Mouse (Mus musculus) left cerebral cortex, postnatal 36 days (tissue): ENCODE measurements around the gene Sprr2e. TPM values are rescaled to one million over a fixed set of nuclear protein-coding genes. Genes with fewer than 3 reads are reported as not detected.

Source experiments
- DNase-seq, 2 experiments: peaks; one replicate each; pipeline ENCODE4 v3.0.0; 2021 to 2022; ENCODE audit warnings: low spot score in 2 of 2, mixed read lengths in 1 of 2
- intact Hi-C: fragments of 180-260 bp; cut with DNase I; formaldehyde crosslinking; loops from one replicate; pipeline ENCODE4 v1.15.1; 2025
- total RNA-seq, 2 experiments: library from RNA; stranded (reverse); gene quantifications; 2 replicates each; pipeline ENCODE4 v1.2.3; 2021

Sprr2e gene
- not detected for total RNA-seq

DNA sequence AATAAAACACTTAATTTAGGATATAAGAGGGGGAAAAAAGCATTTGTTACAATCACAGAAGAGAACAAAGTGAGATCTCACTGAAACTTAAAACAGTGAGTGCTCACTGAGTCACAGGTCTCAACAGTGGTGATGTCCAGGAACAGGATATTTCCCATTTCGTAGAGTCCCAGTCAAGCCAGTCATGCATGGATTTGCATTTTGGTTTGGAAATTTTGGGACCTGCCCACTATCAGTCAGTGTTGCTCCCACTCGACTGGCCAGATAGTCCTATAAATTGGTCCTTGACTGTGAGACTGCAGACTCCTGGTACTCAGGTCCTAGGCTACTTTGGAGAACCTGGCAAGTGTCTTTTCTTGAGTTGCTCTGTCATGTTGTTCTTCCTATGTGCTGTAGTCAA is at the start of gene Sprr2e:
Sprr2e (plus strand) TSS at position 301 of the 400 bp plus-strand sequence.
- intact Hi-C loops = no loop called here
- no peak for DNase-seq

DNA sequence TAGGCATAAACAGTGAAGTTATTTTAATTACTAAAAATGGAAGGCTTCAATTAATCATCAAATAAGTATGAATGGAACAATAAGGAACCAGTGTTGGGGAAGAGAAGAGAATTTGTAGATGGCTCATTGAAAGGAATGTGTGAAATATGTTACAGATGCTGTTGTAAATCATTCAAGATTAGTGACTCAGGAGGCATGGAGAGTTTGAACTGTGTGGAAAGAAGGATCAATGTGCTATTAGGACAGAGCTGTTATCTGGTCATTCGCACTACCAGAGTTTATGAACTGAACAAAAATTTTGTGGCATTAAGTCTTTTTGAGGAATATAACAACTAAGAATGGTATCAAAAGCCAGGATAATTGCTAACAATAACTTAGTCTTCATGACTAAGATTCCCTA is 44.5 kb upstream of the Sprr2e start:
- no peak for DNase-seq
- intact Hi-C loops = no loop called here

DNA sequence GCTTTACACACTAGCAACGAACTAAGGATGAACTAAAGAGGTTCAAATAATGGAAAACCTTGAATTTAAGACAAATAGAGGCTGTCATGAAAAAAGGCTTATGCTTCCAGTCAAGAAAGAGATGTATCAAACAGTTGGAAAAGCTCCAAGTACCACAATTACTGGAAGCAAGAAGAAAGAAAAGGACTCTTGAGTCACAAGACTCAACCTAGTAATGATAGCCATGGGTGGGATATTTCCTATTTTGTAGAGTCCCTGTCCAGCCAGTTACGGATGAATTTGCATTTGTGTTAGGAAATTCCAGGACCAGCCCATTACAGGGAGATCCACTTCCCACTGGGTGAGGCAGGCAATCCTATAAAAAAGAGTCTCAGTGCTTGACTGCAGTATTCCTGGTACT is 35.6 kb upstream of the Sprr2e start, which contains the start of gene Sprr2b:
Sprr2b (plus strand) TSS at position 301 of the 400 bp plus-strand sequence.
- DNase-seq = no peak
- intact Hi-C loops = no loop called here

DNA sequence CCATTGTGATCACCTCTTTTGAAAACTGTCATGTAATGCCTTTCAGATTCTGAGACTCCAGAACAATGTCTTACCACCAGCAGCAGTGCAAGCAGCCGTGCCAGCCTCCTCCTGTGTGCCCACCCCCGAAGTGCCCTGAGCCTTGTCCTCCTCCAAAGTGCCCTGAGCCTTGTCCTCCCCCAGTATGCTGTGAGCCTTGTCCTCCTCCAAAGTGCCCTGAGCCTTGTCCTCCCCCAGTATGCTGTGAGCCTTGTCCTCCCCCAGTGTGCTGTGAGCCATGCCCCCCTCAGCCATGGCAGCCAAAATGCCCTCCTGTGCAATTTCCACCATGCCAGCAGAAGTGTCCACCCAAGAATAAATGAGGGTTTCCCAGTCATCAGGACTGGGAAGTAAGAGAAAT is 34.6 kb upstream of the Sprr2e start:
- no peak for DNase-seq
- intact Hi-C loops = no loop called here

DNA sequence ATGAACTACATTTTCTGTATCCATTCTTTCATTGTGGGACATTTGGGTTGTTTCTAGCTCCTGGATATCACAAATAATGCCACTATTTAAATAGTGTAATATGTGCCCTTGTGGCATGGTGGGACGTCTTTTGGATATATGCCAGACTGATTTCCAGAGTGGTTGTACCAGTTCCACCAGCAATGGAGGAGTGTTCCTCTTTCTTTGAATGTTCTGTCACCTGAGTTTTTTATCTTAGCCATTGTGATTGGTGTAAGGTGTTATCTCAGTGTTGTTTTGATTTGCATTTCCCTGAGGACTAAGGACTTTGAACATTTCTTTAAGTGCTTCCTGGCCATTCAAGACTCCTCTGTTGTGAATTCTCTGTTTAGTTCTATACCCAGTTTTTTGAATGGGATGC is 15.7 kb upstream of the Sprr2e start:
- intact Hi-C loops = no loop called here
- DNase-seq = no peak

DNA sequence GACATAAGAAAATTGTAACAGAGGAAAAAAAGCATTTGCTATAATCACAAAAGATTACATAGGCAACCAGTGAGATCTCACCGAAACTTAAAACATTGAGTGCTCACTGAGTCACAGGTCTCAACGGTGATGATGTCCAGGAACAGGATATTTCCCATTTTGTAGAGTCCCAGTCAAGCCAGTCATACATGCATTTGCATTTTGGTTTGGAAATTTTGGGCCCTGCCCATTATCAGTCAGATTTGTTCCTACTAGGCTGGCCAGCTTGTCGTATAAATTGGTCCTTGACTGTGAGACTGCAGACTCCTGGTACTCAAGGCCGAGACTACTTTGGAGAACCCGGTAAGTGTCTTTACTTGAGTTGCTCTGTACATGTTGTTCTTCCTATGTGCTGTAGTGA is 13.1 kb upstream of the Sprr2e start, which contains the start of gene Sprr2d:
Sprr2d (plus strand) TSS at position 301 of the 400 bp plus-strand sequence.
- intact Hi-C loops = no loop called here
- no peak for DNase-seq

DNA sequence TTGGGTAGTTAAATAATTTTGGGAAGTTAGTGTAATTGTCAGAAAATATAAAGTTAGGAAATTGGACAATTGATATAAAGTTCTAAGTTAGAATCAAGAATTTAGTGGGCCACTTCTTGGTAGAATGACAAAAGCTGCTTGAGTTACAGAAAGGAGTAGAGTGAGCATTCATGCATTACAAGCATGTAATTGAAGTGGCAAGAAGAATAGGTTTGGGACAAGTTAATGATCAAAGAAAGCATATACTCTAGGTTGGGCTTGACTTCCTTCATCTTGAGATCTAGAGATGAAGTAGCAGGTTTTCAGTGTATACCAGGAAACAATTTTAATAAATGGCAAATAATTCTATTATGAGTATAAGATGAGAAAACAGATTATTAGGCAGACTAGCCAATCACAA is 9.7 kb downstream of the Sprr2e start:
- no peak for DNase-seq
- intact Hi-C loops = no loop called here

DNA sequence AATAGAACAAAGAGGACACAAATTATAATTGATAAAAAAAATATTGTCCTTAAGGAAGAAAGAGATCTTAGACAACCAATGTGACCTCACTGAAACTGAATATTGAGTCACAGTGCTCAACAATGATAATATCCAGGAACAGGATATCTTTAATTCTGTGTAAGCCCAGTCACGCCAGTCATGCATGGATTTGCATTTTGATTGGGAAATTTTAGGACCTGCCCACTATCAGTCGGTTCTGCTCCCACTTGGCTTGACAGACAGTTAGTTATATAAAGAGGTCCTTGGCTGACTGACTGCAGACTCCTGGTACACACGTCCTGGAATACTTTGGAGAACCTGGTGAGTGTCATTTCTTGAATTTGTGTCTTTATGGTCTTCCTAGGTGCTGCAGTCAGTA is 12.9 kb downstream of the Sprr2e start, which contains the start of gene Sprr2f:
Sprr2f (plus strand) TSS at position 301 of the 400 bp plus-strand sequence.
- intact Hi-C loops = no loop called here
- DNase-seq = no peak

DNA sequence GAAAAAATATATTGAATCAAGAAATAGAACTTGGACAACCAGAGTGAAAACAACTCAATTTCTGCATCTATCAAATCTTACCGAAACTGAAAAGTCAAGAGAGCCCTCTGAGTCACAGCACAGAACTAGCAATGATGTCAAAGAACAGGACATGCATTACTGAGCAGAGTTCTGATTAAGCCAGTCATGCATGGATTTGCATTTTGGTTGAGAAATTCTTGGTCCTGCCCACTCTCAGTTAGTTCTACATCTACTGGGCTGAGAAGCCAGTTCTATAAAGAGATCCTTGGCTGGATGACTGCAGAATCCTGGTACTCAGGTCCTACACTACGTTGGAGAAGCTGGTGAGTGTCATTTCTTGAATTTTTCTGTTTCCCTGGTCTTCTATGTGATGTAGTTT is 21.7 kb downstream of the Sprr2e start:
- no peak for DNase-seq
- intact Hi-C loops = no loop called here

DNA sequence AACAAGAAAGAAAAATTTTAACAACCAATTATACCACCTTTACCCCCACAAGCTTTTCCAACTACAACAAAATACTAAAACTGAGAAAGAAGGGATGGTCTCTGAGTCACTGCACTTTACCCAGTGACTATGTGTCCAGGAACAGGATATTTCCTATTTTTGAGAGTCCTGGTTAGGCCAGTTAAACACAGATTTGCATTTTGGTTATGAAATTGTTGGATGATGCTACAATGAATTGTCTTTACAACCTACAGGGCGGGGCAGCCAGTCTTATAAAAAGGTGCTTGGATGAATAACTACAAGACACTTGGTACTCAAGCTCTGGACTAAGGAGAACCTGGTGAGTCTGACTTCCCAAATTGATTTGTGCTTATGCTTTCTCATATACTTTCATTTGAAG is 33.4 kb downstream of the Sprr2e start, which contains the start of gene Sprr2h:
Sprr2h (plus strand) TSS at position 301 of the 400 bp plus-strand sequence.
- intact Hi-C loops = no loop called here

DNA sequence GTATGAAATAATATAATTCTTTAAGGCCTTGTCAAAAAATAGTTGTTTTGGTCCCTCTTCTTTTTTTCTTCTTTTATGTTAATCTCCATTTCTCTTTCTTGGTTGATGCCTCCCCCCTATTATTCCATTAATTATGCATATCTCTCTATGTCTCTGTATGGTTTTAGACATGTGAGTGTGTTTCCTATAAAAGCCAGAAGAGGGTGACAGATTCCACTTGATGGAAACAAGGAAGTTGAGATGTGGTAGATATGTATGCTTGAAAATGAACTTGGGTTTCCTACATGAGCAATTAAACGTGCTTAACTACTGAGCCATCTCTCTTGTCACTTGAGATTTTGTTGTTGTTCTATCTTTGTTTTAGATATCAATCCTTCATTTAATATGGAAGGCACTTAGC is 42.4 kb downstream of the Sprr2e start:
- intact Hi-C loops = loop anchor here (10.0 kb wide), 3 partner anchors 120 to 240 kb away; partner anchors contain the start of gene 2210017I01Rik
- no peak for DNase-seq

More for the DNA sequence above, 33.4 kb downstream of the Sprr2e start, which contains the start of gene Sprr2h:
- no peak for DNase-seq

Other genes with a start within 250 kb of the Sprr2e start
- gene Prr9, start 228.2 kb upstream of the Sprr2e start, total RNA-seq = not detected
- not detected for gene Lelp1, start 209.4 kb upstream of the Sprr2e start, total RNA-seq
- not detected for gene Sprr2a1, start 136.3 kb upstream of the Sprr2e start, total RNA-seq
- gene Sprr2a2, start 136.2 kb upstream of the Sprr2e start, total RNA-seq = not detected
- not detected for gene Sprr2a3, start 66.7 kb upstream of the Sprr2e start, total RNA-seq
- not detected for gene Sprr2b, start 35.5 kb upstream of the Sprr2e start, total RNA-seq
- gene Sprr2d, start 13.0 kb upstream of the Sprr2e start, total RNA-seq = not detected
- gene Sprr2f, start 13.0 kb downstream of the Sprr2e start, total RNA-seq = not detected
- not detected for gene Sprr2h, start 33.5 kb downstream of the Sprr2e start, total RNA-seq
- gene Sprr2i, start 55.8 kb downstream of the Sprr2e start, total RNA-seq = not detected
- gene Sprr2j-ps, start 65.9 kb downstream of the Sprr2e start, total RNA-seq = not detected
- gene Gm9774, start 77.3 kb downstream of the Sprr2e start, total RNA-seq = 1 to 10 TPM; 4.2 to 4.9 TPM
- not detected for gene Sprr2k, start 80.4 kb downstream of the Sprr2e start, total RNA-seq
- not detected for gene Sprr1b, start 86.6 kb downstream of the Sprr2e start, total RNA-seq
- gene Sprr3, start 106.6 kb downstream of the Sprr2e start, total RNA-seq = not detected
- gene Sprr1a, start 133.8 kb downstream of the Sprr2e start, total RNA-seq = not detected
- not detected for gene Sprr4, start 148.3 kb downstream of the Sprr2e start, total RNA-seq
- not detected for gene 2310046K23Rik, start 182.4 kb downstream of the Sprr2e start, total RNA-seq
- gene Ivl, start 221.6 kb downstream of the Sprr2e start, total RNA-seq = not detected
- gene Smcp, start 236.9 kb downstream of the Sprr2e start, total RNA-seq = not detected